Mouse (Mus musculus): ENCODE measurements at regions not wholly inside any gene's neighbourhood (a gene's known extent, or its start where the extent isn't known, plus 50 kb on each side); places are given as distances from the start of the nearest gene placed in this dataset.

DNA sequence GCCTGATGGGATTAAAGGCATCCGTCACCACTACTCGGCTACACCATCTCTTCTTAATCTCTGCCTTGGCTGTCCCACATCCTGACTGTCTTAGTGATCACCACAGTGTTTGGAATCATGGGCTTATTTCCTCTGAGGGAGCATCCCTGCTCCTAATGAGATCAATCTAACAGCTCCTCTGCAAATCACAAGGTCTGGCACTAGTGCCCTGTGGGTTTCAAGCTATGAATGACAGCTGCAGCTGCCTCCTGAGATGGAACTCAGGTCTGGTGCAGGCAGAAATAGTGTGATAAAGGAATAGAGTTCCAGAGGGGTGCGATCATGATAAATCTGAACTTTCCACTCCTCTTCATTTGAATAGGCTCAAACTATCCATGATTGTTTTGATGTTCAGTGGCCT, 330.2 kb upstream of the Gm10131 start:
- no peak for TF ChIP-seq CTCF (IDR thresholded peaks at IDR 0.05; ENCODE audit: control insufficient read depth, insufficient read depth, insufficient read length)
- peak; percentile 96 for TF ChIP-seq MYOD1 (IDR thresholded peaks at IDR 0.05; ENCODE audit: control insufficient read depth, insufficient read length, low read depth)
- no peak for TF ChIP-seq MYOG (IDR thresholded peaks at IDR 0.05; ENCODE audit: control insufficient read depth, extremely low read depth, insufficient read length)
- no peak for TF ChIP-seq MAX (IDR thresholded peaks at IDR 0.05)
- TF ChIP-seq FOSL1 (IDR thresholded peaks at IDR 0.05; ENCODE audit: insufficient read depth, low read length, poor library complexity, severe bottlenecking), result no peak
- no peak for TF ChIP-seq CEBPB (IDR thresholded peaks at IDR 0.05; ENCODE audit: low read depth)

Data from C2C12 (cell line).